Mouse (Mus musculus): ENCODE results near the gene AI182371.

GRCm38 (mm10) chr2:35101443-35101842, at the start of gene AI182371:
- TF ChIP-seq POLR2A (IDR thresholded peaks at IDR 0.05; ENCODE audit: insufficient read depth, low read length) (no peak), CTCF (IDR thresholded peaks at IDR 0.05; ENCODE audit: low read depth, low read length) (no peak), EP300 (IDR thresholded peaks at IDR 0.05; ENCODE audit: insufficient read depth, low read depth, low read length) (no peak)

Measured in ES-Bruce4 (cell line).